Mouse (Mus musculus): ENCODE measurements around the gene E030018B13Rik.

E030018B13Rik gene

GRCm38 (mm10) chr7:63917693-63918092 is 1.0 kb downstream of the E030018B13Rik start:
- no peak for DNase-seq (ENCODE audit: low spot score in 2 of 2)

- peak; percentile 68 to 88 for DNase-seq (ENCODE audit: low spot score in 2 of 2)
Measured at GRCm38 (mm10) chr7:63918771-63919768, 2.4 kb downstream of the E030018B13Rik start.

DNA sequence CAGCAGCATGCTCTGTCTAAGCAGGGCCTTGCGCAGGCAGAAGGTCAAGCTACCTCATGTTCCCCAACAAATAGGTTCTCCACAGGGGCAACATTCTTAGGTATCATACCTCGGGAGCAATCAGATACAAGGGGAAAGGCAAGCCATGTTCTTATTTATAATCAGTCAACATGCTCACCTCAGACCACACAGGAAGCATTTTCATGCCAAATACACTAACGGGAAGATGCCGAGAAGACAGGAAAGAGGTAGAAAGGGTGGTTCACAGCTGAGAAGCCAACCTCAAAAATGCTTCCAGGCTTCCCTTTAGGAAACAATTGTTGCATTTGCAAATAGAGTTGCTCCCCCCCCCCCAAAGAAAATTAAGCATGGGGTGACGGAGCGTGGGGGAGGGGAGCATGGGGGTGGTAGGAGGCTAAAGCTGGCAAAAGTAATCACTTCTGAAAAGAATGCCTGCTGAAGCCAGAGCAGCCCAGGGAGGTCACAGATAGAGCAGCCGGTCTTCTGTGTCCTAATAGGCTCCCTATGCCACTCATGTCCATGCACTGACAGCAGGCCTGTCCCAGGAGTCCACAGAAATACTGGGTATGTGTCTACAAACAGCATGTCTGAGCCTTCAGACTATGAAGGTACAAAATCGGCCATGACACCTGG is 5.4 kb downstream of the E030018B13Rik start:
- DNase-seq (ENCODE audit: low spot score in 2 of 2): no peak

DNA sequence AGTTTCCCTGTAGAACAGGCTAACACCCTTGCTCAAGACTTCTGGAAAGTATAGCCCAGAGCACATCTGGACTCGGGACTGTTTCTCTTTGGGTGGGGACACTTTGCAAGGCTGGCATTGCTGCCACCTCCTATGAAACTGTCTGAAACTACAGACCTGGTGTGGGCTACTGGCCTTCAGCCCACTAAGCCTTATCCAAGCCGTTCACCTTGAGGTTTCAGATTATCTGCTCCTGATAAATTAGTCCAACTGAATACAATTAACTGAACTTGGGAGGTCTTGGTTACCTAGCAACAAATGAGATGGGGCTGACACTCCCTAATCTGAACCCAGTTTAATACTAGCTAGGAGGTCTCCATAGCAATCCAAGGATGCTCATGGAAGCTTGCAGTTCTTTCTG is 5.9 kb downstream of the E030018B13Rik start:
- DNase-seq (ENCODE audit: low spot score in 2 of 2): no peak

- DNase-seq (ENCODE audit: low spot score in 2 of 2): no peak
Measured at GRCm38 (mm10) chr7:63922975-63923374, 6.3 kb downstream of the E030018B13Rik start.

- DNase-seq (ENCODE audit: low spot score in 2 of 2): no peak
Measured at GRCm38 (mm10) chr7:63924151-63924550, 7.5 kb downstream of the E030018B13Rik start.

- no peak for DNase-seq (ENCODE audit: low spot score in 2 of 2)
Measured at GRCm38 (mm10) chr7:63924747-63925412, 8.2 kb downstream of the E030018B13Rik start.

DNA sequence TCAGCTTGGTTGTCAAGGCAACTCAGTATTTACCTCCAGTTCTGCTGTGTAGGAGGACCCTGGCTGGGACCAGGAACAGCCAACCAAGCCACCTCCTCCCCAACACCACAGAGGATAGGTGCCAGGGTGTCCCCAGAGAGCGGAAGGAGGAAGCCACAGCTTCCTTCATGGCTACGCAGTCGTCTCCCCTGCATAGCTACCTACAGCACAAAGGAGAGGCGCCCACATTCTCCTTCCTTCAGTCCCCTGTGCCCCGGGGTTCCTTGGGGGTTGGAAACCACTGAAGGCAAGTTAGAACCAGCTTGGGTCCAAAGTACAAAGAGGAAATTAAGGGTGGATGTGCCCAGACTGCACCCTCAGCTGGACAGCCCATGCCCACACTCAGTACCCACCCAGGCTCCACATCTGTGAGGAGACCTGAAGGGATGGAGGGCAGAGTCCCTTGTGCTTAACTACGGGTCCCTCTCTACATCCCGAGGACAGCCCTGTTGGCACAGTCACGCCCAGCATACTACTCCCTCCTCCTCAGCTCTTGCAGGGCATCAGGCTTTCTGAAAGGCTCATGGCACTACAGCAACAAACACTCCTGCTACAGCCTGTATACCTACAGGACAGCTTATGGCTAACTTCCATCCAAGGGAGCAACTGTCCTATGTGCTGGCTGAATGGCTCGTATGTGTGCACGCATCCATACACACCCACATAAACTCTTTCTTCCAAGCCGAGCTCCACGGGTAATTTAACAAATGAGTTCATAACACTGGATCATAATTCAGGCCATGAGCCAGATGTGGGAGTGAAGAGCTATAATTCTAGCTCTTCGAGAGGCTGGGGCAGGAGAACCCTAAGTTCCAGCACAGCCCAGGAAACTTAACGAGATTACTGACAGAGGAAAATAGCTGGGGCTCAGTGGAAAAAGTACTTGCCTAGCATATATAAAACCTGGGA is 9.0 kb downstream of the E030018B13Rik start:
- DNase-seq (ENCODE audit: low spot score in 2 of 2): peak; percentile 60 to 69

GRCm38 (mm10) chr7:63926492-63926891 is 9.8 kb downstream of the E030018B13Rik start:
- DNase-seq (ENCODE audit: low spot score in 2 of 2): no peak

GRCm38 (mm10) chr7:63927121-63927520 is 10.5 kb downstream of the E030018B13Rik start:
- no peak for DNase-seq (ENCODE audit: low spot score in 2 of 2)

- DNase-seq (ENCODE audit: low spot score in 2 of 2): no peak
Measured at GRCm38 (mm10) chr7:63929080-63929479, 12.4 kb downstream of the E030018B13Rik start.

DNA sequence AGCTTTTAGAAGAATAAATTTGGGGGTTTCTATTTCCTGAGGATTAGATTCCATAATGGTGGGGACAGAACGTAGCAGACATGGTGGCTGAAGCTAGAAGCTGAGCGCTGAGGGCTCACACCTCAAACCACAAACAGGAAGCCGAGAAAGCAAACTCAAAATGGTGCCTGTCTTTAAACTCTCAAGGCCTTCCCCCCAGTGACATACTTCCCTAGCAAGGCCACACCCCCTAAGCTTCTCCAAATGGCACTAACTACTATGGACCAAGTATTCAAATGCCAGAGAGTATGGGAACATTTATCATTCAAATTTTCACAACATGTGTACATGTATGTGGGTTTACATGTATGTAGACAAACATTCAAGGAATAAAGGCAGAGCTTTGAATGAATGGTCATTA is 13.5 kb downstream of the E030018B13Rik start:
- peak; percentile 71 to 72 for DNase-seq (ENCODE audit: low spot score in 2 of 2)

DNA sequence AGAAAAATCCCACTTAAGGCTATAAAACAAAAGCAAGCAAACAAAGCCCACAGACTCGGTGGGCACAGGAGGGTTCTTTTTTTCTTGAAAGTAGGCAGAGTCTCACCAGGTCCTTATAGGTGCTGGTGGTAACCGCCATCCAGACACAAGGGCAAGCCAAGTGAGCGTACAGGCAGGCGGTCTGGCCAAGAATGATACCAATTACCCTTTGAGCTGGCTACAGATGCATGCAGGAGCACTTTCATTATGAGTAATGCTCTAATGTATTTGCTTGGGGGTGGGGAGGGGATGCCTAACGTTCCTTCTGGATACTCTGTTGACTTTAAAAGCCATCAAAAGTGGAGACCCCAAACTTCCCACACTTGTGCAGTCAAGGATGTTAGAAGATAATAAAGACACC is 14.1 kb downstream of the E030018B13Rik start:
- DNase-seq (ENCODE audit: low spot score in 2 of 2): no peak

- DNase-seq (ENCODE audit: low spot score in 2 of 2): no peak
Measured at GRCm38 (mm10) chr7:63932461-63932860, 15.8 kb downstream of the E030018B13Rik start.

- no peak for DNase-seq (ENCODE audit: low spot score in 2 of 2)
Measured at GRCm38 (mm10) chr7:63933905-63934304, 17.2 kb downstream of the E030018B13Rik start.

- DNase-seq (ENCODE audit: low spot score in 2 of 2): no peak
Measured at GRCm38 (mm10) chr7:63934530-63934929, 17.9 kb downstream of the E030018B13Rik start.

- no peak for DNase-seq (ENCODE audit: low spot score in 2 of 2)
Measured at GRCm38 (mm10) chr7:63935809-63936187, 19.1 kb downstream of the E030018B13Rik start.

DNA sequence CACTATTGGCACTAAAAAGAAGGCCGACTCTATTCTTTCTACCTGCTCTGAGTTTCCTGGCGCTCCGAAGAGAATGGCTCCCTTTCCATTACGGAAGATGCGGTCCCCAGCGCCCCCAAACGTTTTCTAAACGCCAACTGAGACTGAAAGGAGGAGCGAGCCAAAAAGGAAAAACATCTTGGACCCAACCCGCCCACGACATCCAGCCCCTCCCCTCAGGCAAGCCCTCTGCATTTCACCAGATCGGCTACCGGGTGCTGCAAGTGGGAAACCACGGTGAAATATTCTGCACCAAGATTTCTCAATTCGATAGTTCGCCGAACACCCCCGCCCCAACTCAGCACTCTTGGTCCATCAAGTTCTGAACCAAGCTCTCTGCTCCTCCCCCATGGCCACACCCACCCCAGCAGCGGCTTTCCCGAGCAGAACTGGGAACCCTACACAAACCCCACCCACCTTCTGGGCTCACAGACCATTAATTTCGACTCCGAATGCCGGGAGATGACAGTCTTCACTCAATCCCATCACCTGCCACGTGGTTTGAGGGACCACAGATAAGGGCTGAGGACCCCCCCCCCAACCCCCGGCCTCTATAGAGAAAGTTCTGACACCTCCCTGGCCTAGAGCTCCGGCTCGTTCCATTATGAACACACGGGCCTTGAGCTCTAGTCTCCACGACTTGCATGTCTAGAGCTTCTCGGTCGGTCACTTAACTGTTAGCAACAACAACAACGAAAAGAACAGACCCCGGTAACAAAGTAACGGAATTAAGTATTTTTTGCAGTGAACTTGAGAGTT is 19.7 kb downstream of the E030018B13Rik start:
- DNase-seq (ENCODE audit: low spot score in 2 of 2): peak; percentile 62 to 74

- no peak for DNase-seq (ENCODE audit: low spot score in 2 of 2)
Measured at GRCm38 (mm10) chr7:63936986-63937235, 20.3 kb downstream of the E030018B13Rik start.

GRCm38 (mm10) chr7:63937236-63938065 is 20.8 kb downstream of the E030018B13Rik start:
- DNase-seq (ENCODE audit: low spot score in 2 of 2): peak; percentile 92 to 93

All from natural killer cell, adult 2 months (primary cell).